Mouse (Mus musculus) myocyte (in vitro differentiated cells): Measurements from ENCODE around the gene Dmac2. TPM values are rescaled to one million over a fixed set of nuclear protein-coding genes. Genes with fewer than 3 reads are reported as not detected.
A peak's percentile ranks its signal among the peaks of the same experiment; 100 is the strongest.

Experiments
- H3K27me3 ChIP-seq: one replicate; pipeline ENCODE4 v1.6.1; 2011; ENCODE audit not compliant: control insufficient read depth, insufficient read depth, insufficient read length
- H3K36me3 ChIP-seq: one replicate; pipeline ENCODE4 v1.6.1; 2011; ENCODE audit not compliant: control insufficient read depth, insufficient read depth
- H3K4me2 ChIP-seq: one replicate; pipeline ENCODE4 v1.6.1; 2011; ENCODE audit warnings: low read depth, control low read depth
- H3K4me3 ChIP-seq: one replicate; pipeline ENCODE4 v1.5.1; 2011; ENCODE audit warnings: mild to moderate bottlenecking, control low read depth, moderate library complexity
- H3K79me2 ChIP-seq: one replicate; pipeline ENCODE4 v1.6.1; 2011; ENCODE audit not compliant: control insufficient read depth, insufficient read depth
- H3ac ChIP-seq: one replicate; pipeline ENCODE4 v1.6.1; 2011; ENCODE audit not compliant: control insufficient read depth, insufficient read length
- CEBPB ChIP-seq: IDR thresholded peaks from 2 replicates; pipeline ENCODE4 v1.6.1; 2011; ENCODE audit warnings: mild to moderate bottlenecking, moderate library complexity; ENCODE audit not compliant: poor library complexity, insufficient read depth, severe bottlenecking
- E2F4 ChIP-seq: IDR thresholded peaks from one replicate; pipeline ENCODE4 v1.6.1; 2011; ENCODE audit warnings: mild to moderate bottlenecking, control low read depth, moderate library complexity; ENCODE audit not compliant: insufficient read depth
- MAX ChIP-seq: IDR thresholded peaks from one replicate; pipeline ENCODE4 v1.6.1; 2011; ENCODE audit warnings: low read depth, mild to moderate bottlenecking, control low read depth
- MYOD1 ChIP-seq, 3 experiments: IDR thresholded peaks; one replicate each; pipeline ENCODE4 v1.6.1; 2011; ENCODE audit warnings: control low read depth in 2 of 3, low read depth in 2 of 3, mild to moderate bottlenecking in 2 of 3, moderate library complexity in 1 of 3; ENCODE audit not compliant: insufficient read length in 2 of 3, control insufficient read depth in 1 of 3
- MYOG ChIP-seq, 3 experiments: IDR thresholded peaks; one replicate each; pipeline ENCODE4 v1.6.1; 2011; ENCODE audit warnings: control low read depth in 2 of 3, low read depth in 2 of 3, mild to moderate bottlenecking in 2 of 3; ENCODE audit not compliant: insufficient read length in 2 of 3, control insufficient read depth in 1 of 3, insufficient read depth in 1 of 3
- POLR2A ChIP-seq: IDR thresholded peaks from one replicate; pipeline ENCODE4 v1.6.1; 2011; ENCODE audit warnings: low read depth, mild to moderate bottlenecking, control low read depth, moderate library complexity; ENCODE audit not compliant: insufficient read length
- POLR2AphosphoS2 ChIP-seq: IDR thresholded peaks from one replicate; pipeline ENCODE4 v1.6.1; 2011; ENCODE audit warnings: low read depth, control low read depth; ENCODE audit not compliant: insufficient read length
- REST ChIP-seq: IDR thresholded peaks from one replicate; pipeline ENCODE4 v1.6.1; 2011; ENCODE audit warnings: mild to moderate bottlenecking, control low read depth, moderate library complexity; ENCODE audit not compliant: insufficient read depth, insufficient read length
- SRF ChIP-seq: IDR thresholded peaks from one replicate; pipeline ENCODE4 v1.6.1; 2011; ENCODE audit warnings: low read depth; ENCODE audit not compliant: control insufficient read depth, insufficient read length
- TCF12 ChIP-seq: IDR thresholded peaks from one replicate; pipeline ENCODE4 v1.6.1; 2011; ENCODE audit warnings: mild to moderate bottlenecking, control low read depth; ENCODE audit not compliant: poor library complexity, insufficient read depth, severe bottlenecking
- TCF3 ChIP-seq: IDR thresholded peaks from one replicate; pipeline ENCODE4 v1.6.1; 2011; ENCODE audit warnings: low read depth, control low read depth; ENCODE audit not compliant: insufficient read length
- USF1 ChIP-seq: IDR thresholded peaks from one replicate; pipeline ENCODE4 v1.6.1; 2011; ENCODE audit warnings: low read depth, mild to moderate bottlenecking, control low read depth, moderate library complexity
- polyA plus RNA-seq: library from polyadenylated mRNA; unstranded; fragments of >200 nt; fragmentation: generic; extraction: Trizol; gene quantifications from one replicate; pipeline ENCODE4 v1.2.1, GENCODE M21; 2012; ENCODE audit warnings: missing spikeins

Gene Dmac2
- polyA plus RNA-seq, 1 experiment: 13.0 TPM

DNA sequence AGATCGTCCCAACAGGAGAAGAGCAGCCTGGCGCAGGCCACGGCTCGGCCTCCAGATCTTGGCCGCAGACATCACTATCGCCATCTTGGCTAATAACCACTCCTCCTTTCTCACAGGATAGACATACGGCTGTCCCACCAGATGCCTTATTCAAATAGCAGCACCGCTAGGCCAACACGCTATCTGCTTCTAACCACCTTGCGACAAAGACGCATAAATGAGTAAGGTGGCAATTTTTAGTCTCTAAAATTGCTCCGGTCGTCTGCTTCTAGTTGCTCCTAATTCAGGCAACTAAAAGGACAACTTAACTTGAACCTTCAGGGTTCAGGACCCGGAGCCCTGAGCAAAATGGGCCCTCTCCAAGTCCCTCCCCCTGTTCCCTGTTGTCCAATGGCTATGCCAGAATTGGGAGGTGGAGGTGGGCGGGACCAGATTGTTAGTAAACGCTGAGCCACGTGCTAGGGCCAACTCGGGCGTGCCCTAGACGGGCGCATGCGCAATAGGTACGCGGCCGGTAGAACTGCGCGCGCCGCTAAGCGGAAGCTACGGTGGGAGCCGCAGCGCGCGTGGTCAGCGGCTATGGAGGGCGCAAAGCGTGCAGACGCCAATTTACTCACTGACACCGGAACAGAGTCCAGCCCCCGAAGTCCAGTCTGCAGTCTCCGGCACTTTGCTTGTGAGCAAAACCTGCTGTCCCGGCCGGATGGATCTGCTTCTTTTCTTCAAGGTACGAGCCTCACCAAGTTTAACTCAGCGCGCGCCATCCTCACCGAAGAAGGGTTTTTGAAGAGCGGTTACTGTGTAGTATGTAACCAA, 39.7 kb downstream of the Dmac2 start, which contains the start of the genes Bckdha and Exosc5:
Gene Bckdha, minus strand, starts transcription at position 325 of the 816 bp plus-strand sequence.
Gene Exosc5, plus strand, starts transcription at position 508 of the 816 bp plus-strand sequence.
- H3ac ChIP-seq: peak within 1 kb of the TSS; percentile 11
- H3K79me2 ChIP-seq: no peaks in the 10 kb centered on the region
- no peaks in the 10 kb centered on the region for H3K27me3 ChIP-seq
- H3K36me3 ChIP-seq: no peaks in the 10 kb centered on the region
- no peak for TF ChIP-seq MYOG (IDR thresholded peaks at IDR 0.05; ENCODE audit: control insufficient read depth in 1 of 3, insufficient read depth in 1 of 3, insufficient read length in 2 of 3, low read depth in 2 of 3)
- TF ChIP-seq USF1: peak; percentile 62
- no peak for TF ChIP-seq TCF3
- no peak for TF ChIP-seq CEBPB
- TF ChIP-seq POLR2AphosphoS2: peak; percentile 87
- TF ChIP-seq MYOD1 (IDR thresholded peaks at IDR 0.05; ENCODE audit: control insufficient read depth in 1 of 3, insufficient read length in 2 of 3, low read depth in 2 of 3): no peak
- TF ChIP-seq TCF12: no peak
- peak; percentile 89 for TF ChIP-seq POLR2A
- TF ChIP-seq MAX: peak; percentile 100
- peak within 1 kb of the TSS; percentile 93 for H3K4me2 ChIP-seq
- peak within 1 kb of the TSS; percentile 75 for H3K4me3 ChIP-seq

DNA sequence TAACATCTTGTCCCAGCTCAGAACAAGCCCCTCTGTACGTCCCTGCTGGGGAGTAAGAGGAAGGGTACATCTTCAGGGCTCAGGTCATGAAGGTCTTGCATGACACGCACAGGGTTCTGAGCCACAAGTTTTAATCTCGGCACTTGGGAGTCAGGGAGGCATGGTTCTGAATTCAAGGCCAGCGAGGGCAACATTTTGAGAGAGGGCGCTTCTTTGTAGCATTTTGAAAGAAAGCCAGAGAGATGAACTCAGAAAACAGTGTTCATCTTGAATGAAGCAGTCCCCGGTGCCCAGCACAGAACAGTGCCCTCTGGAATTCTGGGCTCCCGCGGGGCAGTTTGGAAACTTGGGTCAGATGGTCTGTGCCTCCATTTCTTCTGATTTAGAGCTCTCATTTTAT, 47.2 kb downstream of the Dmac2 start:
- TF ChIP-seq SRF (no peak), POLR2A (no peak), REST (no peak), TCF3 (no peak), TCF12 (no peak), USF1 (no peak), E2F4 (no peak), MYOG (IDR thresholded peaks at IDR 0.05; ENCODE audit: control insufficient read depth in 1 of 3, insufficient read depth in 1 of 3, insufficient read length in 2 of 3, low read depth in 2 of 3) (no peak), CEBPB (no peak), MAX (no peak), MYOD1 (IDR thresholded peaks at IDR 0.05; ENCODE audit: control insufficient read depth in 1 of 3, insufficient read length in 2 of 3, low read depth in 2 of 3) (no peak), POLR2AphosphoS2 (no peak)
- no peaks in the 10 kb centered on the region for H3K79me2 ChIP-seq
- H3K4me3 ChIP-seq: no peak overlapping the region
- no peaks in the 10 kb centered on the region for H3K27me3 ChIP-seq
- no peak overlapping the region for H3K4me2 ChIP-seq
- no peaks in the 10 kb centered on the region for H3K36me3 ChIP-seq
- no peak overlapping the region for H3ac ChIP-seq

DNA sequence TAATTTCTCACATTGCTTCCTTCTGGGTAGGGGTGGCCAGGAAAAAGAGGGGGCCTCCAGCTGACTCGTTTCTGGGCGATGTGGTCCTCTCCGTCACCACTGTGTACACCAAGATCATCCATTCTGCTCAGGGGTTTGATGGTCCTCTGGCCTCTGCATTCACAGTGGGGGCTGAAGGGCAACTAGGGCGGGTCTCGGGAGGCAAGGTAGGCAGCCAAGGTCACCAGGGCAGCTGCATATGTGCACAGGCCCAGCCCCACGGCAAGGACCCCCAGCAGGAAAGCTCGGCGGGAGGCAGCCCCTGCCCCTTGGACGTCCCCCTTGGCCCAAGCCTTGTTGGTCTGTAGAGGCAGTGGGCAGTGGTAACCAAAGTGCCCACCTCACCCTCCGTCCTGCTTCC, 49.9 kb downstream of the Dmac2 start:
- Histone ChIP-seq H3K36me3 (no peaks in the 10 kb centered on the region), H3K4me3 (no peak overlapping the region), H3K4me2 (no peak overlapping the region), H3ac (no peak overlapping the region), H3K79me2 (no peaks in the 10 kb centered on the region), H3K27me3 (peaks cover under 1% of the 10 kb centered on the region)
- no peak for TF ChIP-seq CEBPB
- no peak for TF ChIP-seq REST
- no peak for TF ChIP-seq POLR2AphosphoS2
- no peak for TF ChIP-seq SRF
- TF ChIP-seq E2F4: no peak
- no peak for TF ChIP-seq TCF12
- no peak for TF ChIP-seq MYOD1 (IDR thresholded peaks at IDR 0.05; ENCODE audit: control insufficient read depth in 1 of 3, insufficient read length in 2 of 3, low read depth in 2 of 3)
- no peak for TF ChIP-seq MAX
- no peak for TF ChIP-seq TCF3
- TF ChIP-seq POLR2A: no peak
- TF ChIP-seq USF1: no peak
- no peak for TF ChIP-seq MYOG (IDR thresholded peaks at IDR 0.05; ENCODE audit: control insufficient read depth in 1 of 3, insufficient read depth in 1 of 3, insufficient read length in 2 of 3, low read depth in 2 of 3)

DNA sequence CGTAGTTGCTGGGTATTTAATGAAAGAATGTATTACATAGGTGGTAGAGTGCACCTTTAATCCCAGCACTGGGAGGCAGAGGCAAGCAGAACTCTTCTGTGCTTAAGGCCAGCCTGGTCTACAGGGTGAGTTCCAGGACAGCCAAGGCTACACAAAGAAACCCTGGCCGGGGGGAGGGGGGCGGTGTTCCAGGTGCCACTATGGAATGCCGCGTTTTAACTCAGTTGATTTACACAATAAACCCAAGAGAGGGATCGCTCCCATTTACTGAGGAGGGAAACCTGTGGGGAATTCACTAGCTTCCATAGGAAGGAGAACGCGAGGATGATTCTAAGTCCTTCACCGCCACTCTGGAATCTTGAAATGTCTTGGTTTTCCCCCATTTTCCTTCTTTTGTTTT, 50.4 kb downstream of the Dmac2 start:
- Histone ChIP-seq H3ac (no peak overlapping the region), H3K4me3 (no peak overlapping the region), H3K27me3 (peaks cover 4% of the 10 kb centered on the region), H3K36me3 (no peaks in the 10 kb centered on the region), H3K79me2 (no peaks in the 10 kb centered on the region), H3K4me2 (no peak overlapping the region)
- TF ChIP-seq SRF: no peak

DNA sequence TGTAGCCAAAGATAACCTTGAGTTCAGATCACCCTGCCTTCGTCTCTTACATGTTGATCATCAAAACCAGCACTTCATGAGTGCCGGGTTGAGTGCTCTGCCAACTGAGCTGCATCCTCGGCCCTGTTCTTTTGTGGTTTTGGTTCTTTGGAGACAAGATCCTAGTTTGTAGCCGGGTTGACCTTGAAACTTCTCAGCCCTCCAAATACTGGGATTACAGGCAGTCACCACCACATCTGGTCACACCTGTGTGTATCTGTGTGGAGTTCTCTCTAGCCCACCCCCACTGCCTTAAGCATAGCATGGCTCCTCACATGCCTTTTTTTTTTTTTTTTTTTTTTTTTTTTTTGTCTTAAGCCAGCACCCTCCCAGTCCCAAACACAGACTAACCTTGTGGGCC, 50.9 kb downstream of the Dmac2 start:
- no peak overlapping the region for H3K4me2 ChIP-seq
- TF ChIP-seq MYOD1 (IDR thresholded peaks at IDR 0.05; ENCODE audit: control insufficient read depth in 1 of 3, insufficient read length in 2 of 3, low read depth in 2 of 3) (no peak), MYOG (IDR thresholded peaks at IDR 0.05; ENCODE audit: control insufficient read depth in 1 of 3, insufficient read depth in 1 of 3, insufficient read length in 2 of 3, low read depth in 2 of 3) (no peak), SRF (no peak), E2F4 (no peak), CEBPB (no peak), MAX (no peak), TCF12 (no peak), POLR2AphosphoS2 (no peak)
- no peak overlapping the region for H3ac ChIP-seq
- no peaks in the 10 kb centered on the region for H3K79me2 ChIP-seq
- no peaks in the 10 kb centered on the region for H3K36me3 ChIP-seq
- H3K27me3 ChIP-seq: peaks cover 4% of the 10 kb centered on the region
- H3K4me3 ChIP-seq: no peak overlapping the region
